Mouse (Mus musculus): ENCODE measurements around the gene Osbpl10. TPM values are rescaled to one million over a fixed set of nuclear protein-coding genes. Genes with fewer than 3 reads are reported as not detected.

Osbpl10 gene
- polyA plus RNA-seq, 1 experiment = 1.7 TPM

DNA sequence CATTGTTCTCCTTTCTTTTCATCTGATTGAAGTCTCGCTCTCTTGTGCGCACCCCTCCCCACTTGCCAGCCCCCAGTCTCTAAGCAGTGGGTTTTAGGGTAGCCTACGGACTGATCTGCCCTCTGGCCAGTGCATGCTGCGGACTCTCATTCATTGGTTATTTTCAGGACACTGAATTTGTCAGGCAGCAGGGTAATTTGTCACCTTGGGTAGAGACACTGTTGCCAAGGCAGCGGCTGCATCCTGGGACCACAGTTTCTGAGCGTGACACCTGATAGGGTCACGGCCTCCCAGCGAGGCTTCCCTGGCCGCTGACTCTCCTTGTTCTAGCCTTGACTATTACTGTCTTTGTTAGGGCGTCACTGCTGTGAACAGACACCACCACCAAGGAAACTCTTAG lies 149.0 kb downstream of the Osbpl10 start:
- TF ChIP-seq E2F4 (IDR thresholded peaks at IDR 0.05; ENCODE audit: insufficient read depth) (no peak), POLR2A (IDR thresholded peaks at IDR 0.05; ENCODE audit: insufficient read length, low read depth) (no peak), CEBPB (IDR thresholded peaks at IDR 0.05; ENCODE audit: insufficient read depth, poor library complexity, severe bottlenecking) (no peak), POLR2AphosphoS2 (IDR thresholded peaks at IDR 0.05; ENCODE audit: insufficient read length, low read depth) (no peak)
- Histone ChIP-seq H3K36me3 (ENCODE audit: control insufficient read depth, insufficient read depth) (no peaks in the 10 kb centered on the region), H3K27me3 (ENCODE audit: control insufficient read depth, insufficient read depth, insufficient read length) (no peaks in the 10 kb centered on the region), H3K4me3 (no peak overlapping the region), H3K79me2 (ENCODE audit: control insufficient read depth, insufficient read depth) (no peaks in the 10 kb centered on the region), H3ac (ENCODE audit: control insufficient read depth, insufficient read length) (no peak overlapping the region), H3K4me2 (ENCODE audit: low read depth) (no peak overlapping the region)

GRCm38 (mm10) chr9:115133926-115134325 lies 155.6 kb downstream of the Osbpl10 start:
- Histone ChIP-seq H3K27me3 (ENCODE audit: control insufficient read depth, insufficient read depth, insufficient read length) (no peaks in the 10 kb centered on the region), H3K79me2 (ENCODE audit: control insufficient read depth, insufficient read depth) (no peaks in the 10 kb centered on the region), H3K4me2 (ENCODE audit: low read depth) (no peak overlapping the region), H3K4me3 (no peak overlapping the region), H3ac (ENCODE audit: control insufficient read depth, insufficient read length) (no peak overlapping the region), H3K36me3 (ENCODE audit: control insufficient read depth, insufficient read depth) (no peaks in the 10 kb centered on the region)
- TF ChIP-seq MYOD1 (IDR thresholded peaks at IDR 0.05; ENCODE audit: control insufficient read depth in 1 of 3, insufficient read length in 2 of 3, low read depth in 2 of 3) = no peak
- TF ChIP-seq TCF3 (IDR thresholded peaks at IDR 0.05; ENCODE audit: insufficient read length, low read depth) = no peak
- no peak for TF ChIP-seq USF1 (IDR thresholded peaks at IDR 0.05; ENCODE audit: low read depth)
- TF ChIP-seq REST (IDR thresholded peaks at IDR 0.05; ENCODE audit: insufficient read depth, insufficient read length) = no peak
- no peak for TF ChIP-seq CEBPB (IDR thresholded peaks at IDR 0.05; ENCODE audit: insufficient read depth, poor library complexity, severe bottlenecking)
- no peak for TF ChIP-seq MYOG (IDR thresholded peaks at IDR 0.05; ENCODE audit: control insufficient read depth in 1 of 3, insufficient read depth in 1 of 3, insufficient read length in 2 of 3, low read depth in 2 of 3)
- TF ChIP-seq TCF12 (IDR thresholded peaks at IDR 0.05; ENCODE audit: insufficient read depth, poor library complexity, severe bottlenecking) = no peak
- TF ChIP-seq E2F4 (IDR thresholded peaks at IDR 0.05; ENCODE audit: insufficient read depth) = no peak
- TF ChIP-seq POLR2AphosphoS2 (IDR thresholded peaks at IDR 0.05; ENCODE audit: insufficient read length, low read depth) = no peak
- no peak for TF ChIP-seq MAX (IDR thresholded peaks at IDR 0.05; ENCODE audit: low read depth)
- no peak for TF ChIP-seq POLR2A (IDR thresholded peaks at IDR 0.05; ENCODE audit: insufficient read length, low read depth)
- no peak for TF ChIP-seq SRF (IDR thresholded peaks at IDR 0.05; ENCODE audit: control insufficient read depth, insufficient read length, low read depth)

DNA sequence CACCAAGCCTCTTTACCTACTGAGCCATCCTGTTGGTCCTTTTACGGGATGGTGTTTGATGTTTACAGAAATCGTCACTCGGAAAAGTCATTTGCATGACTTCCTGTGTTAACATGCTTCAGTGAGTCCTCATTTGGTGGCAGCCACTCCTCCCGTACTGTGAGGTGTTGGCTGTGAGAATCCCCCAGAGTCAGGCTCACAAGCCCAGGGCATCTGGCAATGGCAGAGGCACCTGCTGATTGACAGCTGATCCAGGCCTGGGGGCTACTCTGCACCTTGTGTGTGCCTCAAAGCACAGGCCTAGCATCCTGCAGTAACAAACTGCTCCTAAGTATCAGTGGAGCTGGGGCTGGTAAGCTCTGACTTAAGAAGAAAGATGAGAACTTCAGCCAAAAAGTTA lies 156.4 kb downstream of the Osbpl10 start:
- no peaks in the 10 kb centered on the region for H3K27me3 ChIP-seq (ENCODE audit: control insufficient read depth, insufficient read depth, insufficient read length)
- no peak for TF ChIP-seq TCF12 (IDR thresholded peaks at IDR 0.05; ENCODE audit: insufficient read depth, poor library complexity, severe bottlenecking)
- no peaks in the 10 kb centered on the region for H3K36me3 ChIP-seq (ENCODE audit: control insufficient read depth, insufficient read depth)
- no peak overlapping the region for H3K4me2 ChIP-seq (ENCODE audit: low read depth)
- no peak overlapping the region for H3K4me3 ChIP-seq
- no peaks in the 10 kb centered on the region for H3K79me2 ChIP-seq (ENCODE audit: control insufficient read depth, insufficient read depth)
- no peak overlapping the region for H3ac ChIP-seq (ENCODE audit: control insufficient read depth, insufficient read length)

GRCm38 (mm10) chr9:115135352-115135751 lies 157.0 kb downstream of the Osbpl10 start:
- no peak overlapping the region for H3K4me2 ChIP-seq (ENCODE audit: low read depth)
- no peak overlapping the region for H3ac ChIP-seq (ENCODE audit: control insufficient read depth, insufficient read length)
- no peaks in the 10 kb centered on the region for H3K79me2 ChIP-seq (ENCODE audit: control insufficient read depth, insufficient read depth)
- TF ChIP-seq CEBPB (IDR thresholded peaks at IDR 0.05; ENCODE audit: insufficient read depth, poor library complexity, severe bottlenecking) = no peak
- no peak for TF ChIP-seq E2F4 (IDR thresholded peaks at IDR 0.05; ENCODE audit: insufficient read depth)
- no peak for TF ChIP-seq SRF (IDR thresholded peaks at IDR 0.05; ENCODE audit: control insufficient read depth, insufficient read length, low read depth)
- H3K36me3 ChIP-seq (ENCODE audit: control insufficient read depth, insufficient read depth) = no peaks in the 10 kb centered on the region
- H3K4me3 ChIP-seq = no peak overlapping the region
- no peaks in the 10 kb centered on the region for H3K27me3 ChIP-seq (ENCODE audit: control insufficient read depth, insufficient read depth, insufficient read length)

- Histone ChIP-seq H3K79me2 (ENCODE audit: control insufficient read depth, insufficient read depth) (no peaks in the 10 kb centered on the region), H3K4me3 (no peak overlapping the region), H3K4me2 (ENCODE audit: low read depth) (no peak overlapping the region), H3K36me3 (ENCODE audit: control insufficient read depth, insufficient read depth) (no peaks in the 10 kb centered on the region), H3K27me3 (ENCODE audit: control insufficient read depth, insufficient read depth, insufficient read length) (no peaks in the 10 kb centered on the region), H3ac (ENCODE audit: control insufficient read depth, insufficient read length) (no peak overlapping the region)
- TF ChIP-seq POLR2A (IDR thresholded peaks at IDR 0.05; ENCODE audit: insufficient read length, low read depth) = no peak
- TF ChIP-seq MYOD1 (IDR thresholded peaks at IDR 0.05; ENCODE audit: control insufficient read depth in 1 of 3, insufficient read length in 2 of 3, low read depth in 2 of 3) = no peak
- TF ChIP-seq TCF12 (IDR thresholded peaks at IDR 0.05; ENCODE audit: insufficient read depth, poor library complexity, severe bottlenecking) = no peak
- no peak for TF ChIP-seq E2F4 (IDR thresholded peaks at IDR 0.05; ENCODE audit: insufficient read depth)
- TF ChIP-seq MYOG (IDR thresholded peaks at IDR 0.05; ENCODE audit: control insufficient read depth in 1 of 3, insufficient read depth in 1 of 3, insufficient read length in 2 of 3, low read depth in 2 of 3) = no peak
Measured at GRCm38 (mm10) chr9:115137858-115138257, 159.5 kb downstream of the Osbpl10 start.

DNA sequence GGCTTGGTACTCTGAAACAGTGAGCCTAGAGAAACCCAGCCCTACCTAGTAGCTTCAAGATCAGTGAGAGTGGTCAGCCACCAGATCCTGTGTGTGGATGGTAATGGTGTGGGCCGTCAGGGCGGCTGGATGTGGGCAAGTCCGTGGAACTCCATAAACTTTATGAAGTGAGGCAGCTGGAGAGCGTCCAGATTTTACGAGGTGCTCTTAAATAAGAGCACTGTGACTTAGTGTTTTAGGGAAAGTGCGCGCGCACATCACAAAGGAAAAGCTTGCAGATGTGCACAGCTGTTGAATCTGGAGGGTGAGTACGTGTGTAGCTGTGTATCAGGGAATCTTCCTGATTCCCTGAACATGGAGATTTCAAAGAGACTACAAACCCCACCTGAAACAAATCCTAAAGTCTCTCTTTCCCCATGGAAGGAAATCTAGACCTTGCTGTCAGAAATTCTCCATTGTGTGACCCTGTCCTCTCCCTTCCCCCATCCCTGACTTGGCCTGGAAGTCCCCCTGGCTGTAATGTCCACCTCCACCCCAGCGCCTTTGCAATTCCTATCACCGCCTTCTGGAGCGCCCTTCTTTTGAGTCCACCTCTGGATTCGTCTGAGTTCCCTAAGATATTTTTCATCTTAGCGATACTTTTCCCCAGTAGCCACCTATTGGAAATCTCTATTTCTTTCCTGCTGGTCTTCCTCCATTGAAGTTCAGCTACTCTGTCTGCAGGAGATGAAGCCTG lies 161.4 kb downstream of the Osbpl10 start:
- no peak for TF ChIP-seq POLR2A (IDR thresholded peaks at IDR 0.05; ENCODE audit: insufficient read length, low read depth)
- no peak for TF ChIP-seq SRF (IDR thresholded peaks at IDR 0.05; ENCODE audit: control insufficient read depth, insufficient read length, low read depth)
- TF ChIP-seq TCF3 (IDR thresholded peaks at IDR 0.05; ENCODE audit: insufficient read length, low read depth) = no peak
- TF ChIP-seq MYOD1 (IDR thresholded peaks at IDR 0.05; ENCODE audit: control insufficient read depth in 1 of 3, insufficient read length in 2 of 3, low read depth in 2 of 3) = no peak
- TF ChIP-seq REST (IDR thresholded peaks at IDR 0.05; ENCODE audit: insufficient read depth, insufficient read length) = no peak
- TF ChIP-seq POLR2AphosphoS2 (IDR thresholded peaks at IDR 0.05; ENCODE audit: insufficient read length, low read depth) = no peak
- no peak for TF ChIP-seq E2F4 (IDR thresholded peaks at IDR 0.05; ENCODE audit: insufficient read depth)
- TF ChIP-seq CEBPB (IDR thresholded peaks at IDR 0.05; ENCODE audit: insufficient read depth, poor library complexity, severe bottlenecking) = no peak
- no peak for TF ChIP-seq MAX (IDR thresholded peaks at IDR 0.05; ENCODE audit: low read depth)
- TF ChIP-seq MYOG (IDR thresholded peaks at IDR 0.05; ENCODE audit: control insufficient read depth in 1 of 3, insufficient read depth in 1 of 3, insufficient read length in 2 of 3, low read depth in 2 of 3) = no peak
- TF ChIP-seq TCF12 (IDR thresholded peaks at IDR 0.05; ENCODE audit: insufficient read depth, poor library complexity, severe bottlenecking) = no peak
- TF ChIP-seq USF1 (IDR thresholded peaks at IDR 0.05; ENCODE audit: low read depth) = no peak
- no peak overlapping the region for H3K4me2 ChIP-seq (ENCODE audit: low read depth)

More for the DNA sequence above, 161.4 kb downstream of the Osbpl10 start:
- H3K27me3 ChIP-seq (ENCODE audit: control insufficient read depth, insufficient read depth, insufficient read length) = no peaks in the 10 kb centered on the region
- H3K79me2 ChIP-seq (ENCODE audit: control insufficient read depth, insufficient read depth) = no peaks in the 10 kb centered on the region
- H3K4me3 ChIP-seq = no peak overlapping the region
- no peak overlapping the region for H3ac ChIP-seq (ENCODE audit: control insufficient read depth, insufficient read length)
- no peaks in the 10 kb centered on the region for H3K36me3 ChIP-seq (ENCODE audit: control insufficient read depth, insufficient read depth)

Data from myocyte (in vitro differentiated cells).